Comparison of ENCODE assay signal across 10 mouse cellular contexts in genomic region chr17:11993249-11993648, GRCm38 (mm10).
DNase-seq lines count a peak whose midpoint lies in the region; ATAC-seq and TF ChIP-seq lines count a peak whose summit lies in the region.
"Had no signal": no experiment of that assay in that cellular context is flagged by ENCODE, and none has a peak within 500 bp of the region (broad histone marks: within the 10 kb centered on the region; RNA-seq: fewer than 3 reads in every experiment).

No protein-coding gene starts in this region.

- no peaks in the 10 kb centered on the region for H3K9me3 ChIP-seq in limb, embryonic 13.5 days
- no peaks in the 10 kb centered on the region for H3K9me3 ChIP-seq in neural tube, embryonic 15.5 days (replicated peaks)
- H3K9me3 ChIP-seq: embryonic facial prominence, embryonic 13.5 days; lung, embryonic 15.5 days had no signal

- no peak overlapping the region for H3K27ac ChIP-seq in kidney, adult 2 months (ENCODE audit: insufficient read depth, low read depth, low read length)
- no peak overlapping the region for H3K27ac ChIP-seq in limb, embryonic 13.5 days
- no peak overlapping the region for H3K27ac ChIP-seq in neural tube, embryonic 15.5 days (replicated peaks)
- H3K27ac ChIP-seq: embryonic facial prominence, embryonic 13.5 days; lung, embryonic 15.5 days had no signal

- no peak overlapping the region for H3K9ac ChIP-seq in limb, embryonic 13.5 days
- no peak overlapping the region for H3K9ac ChIP-seq in neural tube, embryonic 15.5 days (replicated peaks)
- H3K9ac ChIP-seq: embryonic facial prominence, embryonic 13.5 days; lung, embryonic 15.5 days had no signal

- peak; percentile 57 for TF ChIP-seq CTCF in kidney, adult 2 months (conservative IDR thresholded peaks at IDR 0.05; ENCODE audit: insufficient read depth, insufficient read length, low read depth, low read length)

- DNase-seq in layer of hippocampus, adult 11-12 months (ENCODE audit: low spot score) = peak; percentile 78
- DNase-seq in layer of hippocampus, adult 9-10 months (ENCODE audit: low spot score) = no peak
- peak; percentile 51 for DNase-seq in adrenal gland, postnatal 10 days
- DNase-seq in embryo, embryonic 9.5 days (ENCODE audit: extremely low spot score) = peak; percentile 48
- DNase-seq in kidney, adult 2 months = peak; percentile 38

- no peaks in the 10 kb centered on the region for H3K4me1 ChIP-seq in kidney, adult 2 months (ENCODE audit: control insufficient read depth, insufficient read depth, low read length)
- H3K4me1 ChIP-seq in limb, embryonic 13.5 days = peaks cover 28% of the 10 kb centered on the region
- H3K4me1 ChIP-seq in neural tube, embryonic 15.5 days = peaks cover 2% of the 10 kb centered on the region; the same call in 1 of the 2 replicates

- no peaks in the 10 kb centered on the region for H3K27me3 ChIP-seq in kidney, adult 2 months (replicated peaks; ENCODE audit: control insufficient read depth, insufficient read depth, low read length)
- H3K27me3 ChIP-seq in limb, embryonic 13.5 days = peaks cover 66% of the 10 kb centered on the region
- H3K27me3 ChIP-seq in neural tube, embryonic 15.5 days (replicated peaks) = no peaks in the 10 kb centered on the region
- H3K27me3 ChIP-seq: lung, embryonic 15.5 days had no signal

- no peaks in the 10 kb centered on the region for H3K36me3 ChIP-seq in kidney, adult 2 months (ENCODE audit: control insufficient read depth, insufficient read depth, low read length)
- no peaks in the 10 kb centered on the region for H3K36me3 ChIP-seq in limb, embryonic 13.5 days
- no peaks in the 10 kb centered on the region for H3K36me3 ChIP-seq in neural tube, embryonic 15.5 days
- H3K36me3 ChIP-seq: embryonic facial prominence, embryonic 13.5 days; lung, embryonic 15.5 days had no signal

- peak; percentile 30; the same call in 1 of the 2 replicates for ATAC-seq in limb, embryonic 13.5 days (ENCODE audit: low FRiP score, low read depth)
- peak; percentile 73; the same call in 1 of the 2 replicates for ATAC-seq in neural tube, embryonic 15.5 days (ENCODE audit: low FRiP score)
- ATAC-seq in inflammation-experienced regulatory T-cells, adult 6 months = no peak

- no peak for TF ChIP-seq POLR2A in kidney, adult 2 months (IDR thresholded peaks at IDR 0.05; ENCODE audit: low read depth, low read length)

- no peak overlapping the region for H3K4me2 ChIP-seq in limb, embryonic 13.5 days (replicated peaks)
- H3K4me2 ChIP-seq in neural tube, embryonic 15.5 days = 0 out of 2 replicates have a peak overlapping the region, but pooled peaks have one; percentile 11
- H3K4me2 ChIP-seq: embryonic facial prominence, embryonic 13.5 days; lung, embryonic 15.5 days had no signal

- no peak overlapping the region for H3K4me3 ChIP-seq in kidney, adult 2 months (ENCODE audit: insufficient read depth, low read depth, low read length)
- H3K4me3 ChIP-seq in limb, embryonic 13.5 days = no peak overlapping the region
- no peak overlapping the region for H3K4me3 ChIP-seq in neural tube, embryonic 15.5 days (replicated peaks)
- H3K4me3 ChIP-seq: embryonic facial prominence, embryonic 13.5 days; lung, embryonic 15.5 days had no signal

- 36% methylated on average over 8 of the region's 8 CpGs for WGBS in kidney, adult 2 months
- WGBS in limb, embryonic 13.5 days = 32% methylated on average over 8 of the region's 8 CpGs
- WGBS in neural tube, embryonic 15.5 days = 23% methylated on average over 8 of the region's 8 CpGs
